Mouse (Mus musculus) heart, adult 18-20 months (tissue): ENCODE measurements around the gene Pdzph1. TPM values are rescaled to one million over a fixed set of nuclear protein-coding genes. Genes with fewer than 3 reads are reported as not detected.

Experiments used
- DNase-seq, 2 experiments: peaks; one replicate each; pipeline ENCODE4 v3.0.0; 2021 to 2022; ENCODE audit warnings: mixed read lengths in 1 of 2
- long read RNA-seq, 2 experiments: library from polyadenylated mRNA; stranded (forward); transcript quantifications; one replicate each; pipeline ENCODE4 v2.0.0; 2021
- total RNA-seq, 2 experiments: library from RNA; stranded (reverse); gene quantifications; 2 replicates each; pipeline ENCODE4 v1.2.3; 2021

The Pdzph1 gene
- not detected for total RNA-seq
- long read RNA-seq, experiment 1 = 0 reads
- long read RNA-seq, experiment 2 = 0 reads

GRCm38 (mm10) chr17:58991275-58991674 is at the start of gene Pdzph1:
Gene Pdzph1, minus strand, starts transcription at chr17:58991375.
- DNase-seq = no peak

- DNase-seq = no peak
These were observed 48.6 kb upstream of the Pdzph1 start for GRCm38 (mm10) chr17:59039754-59040153.

GRCm38 (mm10) chr17:59033445-59033844 is 42.3 kb upstream of the Pdzph1 start:
- DNase-seq = no peak

GRCm38 (mm10) chr17:59026336-59026735 is 35.2 kb upstream of the Pdzph1 start:
- no peak for DNase-seq

GRCm38 (mm10) chr17:59024502-59024901 is 33.3 kb upstream of the Pdzph1 start:
- DNase-seq = no peak

GRCm38 (mm10) chr17:59023971-59024370 is 32.8 kb upstream of the Pdzph1 start:
- DNase-seq = no peak

GRCm38 (mm10) chr17:59018666-59019065 is 27.5 kb upstream of the Pdzph1 start:
- no peak for DNase-seq

- DNase-seq = peak; percentile 78 to 80
These were observed 21.9 kb upstream of the Pdzph1 start, which contains the start of gene Nudt12 for GRCm38 (mm10) chr17:59013091-59013459. Gene Nudt12, minus strand, starts transcription at chr17:59013372.

- DNase-seq = peak; percentile 2 to 10
These were observed 21.4 kb upstream of the Pdzph1 start for GRCm38 (mm10) chr17:59012421-59013090.

GRCm38 (mm10) chr17:59011546-59012307 is 20.6 kb upstream of the Pdzph1 start:
- no peak for DNase-seq

GRCm38 (mm10) chr17:58973237-58973636 is 17.9 kb downstream of the Pdzph1 start:
- no peak for DNase-seq

- DNase-seq = peak; percentile 1 to 5
These were observed 31.3 kb downstream of the Pdzph1 start for GRCm38 (mm10) chr17:58959905-58960304.

- no peak for DNase-seq
These were observed 34.1 kb downstream of the Pdzph1 start for GRCm38 (mm10) chr17:58957055-58957454.

- DNase-seq = no peak
These were observed 48.0 kb downstream of the Pdzph1 start for GRCm38 (mm10) chr17:58943015-58943822.

- DNase-seq = no peak
These were observed 52.6 kb downstream of the Pdzph1 start for GRCm38 (mm10) chr17:58938598-58938997.

- no peak for DNase-seq
These were observed 53.6 kb downstream of the Pdzph1 start for GRCm38 (mm10) chr17:58937533-58937932.

- no peak for DNase-seq
These were observed 58.2 kb downstream of the Pdzph1 start for GRCm38 (mm10) chr17:58932983-58933280.

- DNase-seq = no peak
These were observed 58.7 kb downstream of the Pdzph1 start for GRCm38 (mm10) chr17:58932279-58932982.

GRCm38 (mm10) chr17:58924754-58925546 is 66.2 kb downstream of the Pdzph1 start:
- DNase-seq = no peak

GRCm38 (mm10) chr17:58923901-58924476 is 67.2 kb downstream of the Pdzph1 start:
- DNase-seq = no peak

- DNase-seq = no peak
These were observed 67.8 kb downstream of the Pdzph1 start for GRCm38 (mm10) chr17:58923316-58923866.
